8 mouse cellular contexts compared by ENCODE assay signal in genomic region chr11:98782651-98783235, GRCm38 (mm10). TPM values are rescaled to one million over a fixed set of nuclear protein-coding genes. Genes with fewer than 3 reads are reported as not detected.
DNase-seq lines count a peak whose midpoint lies in the region; ATAC-seq and TF ChIP-seq lines count a peak whose summit lies in the region.

No protein-coding gene starts in this region.

- no peak for TF ChIP-seq POLR2A in CH12.LX (IDR thresholded peaks at IDR 0.05; ENCODE audit: low read depth, low read length)

- peaks cover 20 to 43% of the 10 kb centered on the region in 2 experiments for H3K4me1 ChIP-seq in CH12.LX (ENCODE audit: control insufficient read depth in 1 of 2, insufficient read depth in 2 of 2)
- H3K4me1 ChIP-seq in liver, embryonic 12.5 days: peaks cover 67% of the 10 kb centered on the region
- H3K4me1 ChIP-seq in neural tube, embryonic 15.5 days: peaks cover 60% of the 10 kb centered on the region

- no peak for TF ChIP-seq EP300 in CH12.LX (IDR thresholded peaks at IDR 0.05; ENCODE audit: low read length)

- no peak overlapping the region for H3K27ac ChIP-seq in CH12.LX (ENCODE audit: insufficient read depth, low read depth)
- H3K27ac ChIP-seq in liver, embryonic 12.5 days: peak overlapping the region; percentile 80
- peak overlapping the region; percentile 83 for H3K27ac ChIP-seq in neural tube, embryonic 15.5 days (replicated peaks)

- in situ Hi-C loops in CH12.LX (cut with MboI; ENCODE audit: low pct_ligation_motif_present, low pct_unique_long_range_greater_than_20kb, low sequenced_read_pairs): loop anchor here (5.0 to 10.0 kb wide), 2 partner anchors 35 to 58 kb away; partner anchors contain the start of gene Med24

- H3K4me3 ChIP-seq in CH12.LX (replicated peaks in 1 of 3; ENCODE audit: low read depth in 2 of 3, low read length in 2 of 3, poor library complexity in 1 of 3): peak overlapping the region in 1 of 3 experiments; percentile 41
- H3K4me3 ChIP-seq in liver, embryonic 12.5 days: peak overlapping the region; percentile 56
- peak overlapping the region; percentile 10 for H3K4me3 ChIP-seq in neural tube, embryonic 15.5 days (replicated peaks)

- dilution Hi-C loops in CH12.LX (cut with MboI; ENCODE audit: extremely low pct_ligation_motif_present, extremely low pct_unique_long_range_greater_than_20kb, low sequenced_read_pairs): no loop called here

- ATAC-seq in frontal cortex, adult (ENCODE audit: low TSS enrichment): 0 out of 2 replicates have a peak, but pooled peaks have one; percentile 1
- ATAC-seq in liver, embryonic 12.5 days: no peak
- no peak for ATAC-seq in neural tube, embryonic 15.5 days (ENCODE audit: low FRiP score)

- peak overlapping the region; percentile 7; the same call in 1 of the 2 replicates for H3K9ac ChIP-seq in CH12.LX (ENCODE audit: insufficient read depth, low read depth)
- H3K9ac ChIP-seq in liver, embryonic 12.5 days: peak overlapping the region; percentile 61
- 0 out of 2 replicates have a peak overlapping the region, but pooled peaks have one; percentile 32 for H3K9ac ChIP-seq in neural tube, embryonic 15.5 days (replicated peaks)

- no peaks in the 10 kb centered on the region for H3K36me3 ChIP-seq in CH12.LX (replicated peaks in 1 of 2; ENCODE audit: control insufficient read depth in 1 of 2, insufficient read depth in 1 of 2, low read length in 1 of 2)
- H3K36me3 ChIP-seq in liver, embryonic 12.5 days: no peaks in the 10 kb centered on the region
- H3K36me3 ChIP-seq in neural tube, embryonic 15.5 days: no peaks in the 10 kb centered on the region

- no peak for TF ChIP-seq CTCF in CH12.LX (conservative IDR thresholded peaks at IDR 0.05 in 1 of 2, IDR thresholded peaks at IDR 0.05 in 1 of 2; ENCODE audit: low read depth in 2 of 2, low read length in 2 of 2)

- no peak for TF ChIP-seq RAD21 in CH12.LX (IDR thresholded peaks at IDR 0.05; ENCODE audit: low read depth, low read length)

- H3K79me2 ChIP-seq in CH12.LX (replicated peaks; ENCODE audit: control insufficient read depth, extremely low read depth, insufficient read depth, poor library complexity, severe bottlenecking): no peaks in the 10 kb centered on the region

- 9% methylated on average over 17 of the region's 17 CpGs for WGBS in liver, embryonic 12.5 days (ENCODE audit: insufficient replicate concordance)
- 6% methylated on average over 17 of the region's 17 CpGs for WGBS in neural tube, embryonic 15.5 days

- no peak for DNase-seq in frontal cortex, postnatal 14 days (ENCODE audit: low spot score in 2 of 2)
- no peak for DNase-seq in CH12.LX (ENCODE audit: extremely low read depth)
- peak; percentile 70 for DNase-seq in embryo, embryonic 10.5 days (ENCODE audit: low spot score)
- DNase-seq in heart, postnatal 4 days: peak; percentile 52
- no peak for DNase-seq in spleen, adult 12 weeks (ENCODE audit: low spot score)

- H3K4me2 ChIP-seq in CH12.LX (ENCODE audit: insufficient read depth, low read depth, poor library complexity, severe bottlenecking): peak overlapping the region; percentile 81
- H3K4me2 ChIP-seq in liver, embryonic 12.5 days: peak overlapping the region; percentile 79
- peak overlapping the region; percentile 49 for H3K4me2 ChIP-seq in neural tube, embryonic 15.5 days

- no peaks in the 10 kb centered on the region for H3K9me3 ChIP-seq in CH12.LX (replicated peaks; ENCODE audit: low read length)
- H3K9me3 ChIP-seq in liver, embryonic 12.5 days (replicated peaks): no peaks in the 10 kb centered on the region
- no peaks in the 10 kb centered on the region for H3K9me3 ChIP-seq in neural tube, embryonic 15.5 days (replicated peaks)

- H3K27me3 ChIP-seq in CH12.LX (replicated peaks): peaks cover 25% of the 10 kb centered on the region
- no peaks in the 10 kb centered on the region for H3K27me3 ChIP-seq in liver, embryonic 12.5 days (replicated peaks)
- H3K27me3 ChIP-seq in neural tube, embryonic 15.5 days (replicated peaks): no peaks in the 10 kb centered on the region

TF ChIP-seq in CH12.LX, 34 proteins besides CTCF, POLR2A, EP300 and RAD21:
- TF ChIP-seq MAZ (IDR thresholded peaks at IDR 0.05; ENCODE audit: low read depth, low read length) (no peak), ZKSCAN1 (IDR thresholded peaks at IDR 0.05; ENCODE audit: borderline replicate concordance, low read depth, low read length) (no peak), CHD2 (IDR thresholded peaks at IDR 0.05; ENCODE audit: low read length) (no peak), E2F4 (IDR thresholded peaks at IDR 0.05; ENCODE audit: insufficient replicate concordance, low read depth, low read length) (no peak), KAT2A (IDR thresholded peaks at IDR 0.05; ENCODE audit: insufficient replicate concordance, low read length) (no peak), GABPA (IDR thresholded peaks at IDR 0.05; ENCODE audit: insufficient replicate concordance, low read depth, low read length) (no peak), NELFE (IDR thresholded peaks at IDR 0.05; ENCODE audit: low read depth, low read length) (no peak)

RNA-seq across cellular contexts. Expression of gene Nr1d1, which starts 7.6 kb away (rescaled TPM):
- total RNA-seq in CH12.LX (2012; rRNA removed): 0.21 and 0.25 TPM in 2 replicates
- 0.17 and 0.39 TPM in 2 replicates for total RNA-seq in CH12.LX (2014; rRNA removed)
- polyA plus RNA-seq in CH12.LX (2012; ENCODE audit: insufficient read length, low read depth): 0.95 and 1.4 TPM in 2 replicates
- total RNA-seq in heart, postnatal 4 days (2021): 10 to 100 TPM; 26.3 to 27.6 TPM
- polyA plus RNA-seq in liver, embryonic 12.5 days (2016; fragmentation: Nextera tagmentation; extraction: Ambion mirVana): 1.3 and 1.4 TPM in 2 replicates
- 3.8 and 4.0 TPM in 2 replicates for polyA plus RNA-seq in neural tube, embryonic 15.5 days (2015; fragmentation: Nextera tagmentation; extraction: Ambion mirVana)

RNA-seq across cellular contexts. Expression of gene Msl1, which starts 12.6 kb away (rescaled TPM):
- total RNA-seq in CH12.LX (2012; rRNA removed) (27.3 and 30.7 TPM in 2 replicates), CH12.LX (2014; rRNA removed) (25.9 and 26.4 TPM in 2 replicates)
- polyA plus RNA-seq in CH12.LX (2012; ENCODE audit: insufficient read length, low read depth): 57.1 and 58.1 TPM in 2 replicates
- 10 to 100 TPM; 67.8 to 71.5 TPM for total RNA-seq in heart, postnatal 4 days (2021)
- polyA plus RNA-seq in liver, embryonic 12.5 days (2016; fragmentation: Nextera tagmentation; extraction: Ambion mirVana): 11.5 and 11.7 TPM in 2 replicates
- polyA plus RNA-seq in neural tube, embryonic 15.5 days (2015; fragmentation: Nextera tagmentation; extraction: Ambion mirVana): 27.5 and 30.1 TPM in 2 replicates

RNA-seq across cellular contexts. Expression of gene Casc3, which starts 22.0 kb away (rescaled TPM):
- total RNA-seq in CH12.LX (2012; rRNA removed) (16.7 and 18.3 TPM in 2 replicates), CH12.LX (2014; rRNA removed) (14.4 and 14.7 TPM in 2 replicates)
- polyA plus RNA-seq in CH12.LX (2012; ENCODE audit: insufficient read length, low read depth): 71.7 and 93.0 TPM in 2 replicates
- total RNA-seq in heart, postnatal 4 days (2021): 10 to 100 TPM; 26.9 to 28.4 TPM
- polyA plus RNA-seq in liver, embryonic 12.5 days (2016; fragmentation: Nextera tagmentation; extraction: Ambion mirVana): 26.4 and 29.7 TPM in 2 replicates
- 44.3 and 46.8 TPM in 2 replicates for polyA plus RNA-seq in neural tube, embryonic 15.5 days (2015; fragmentation: Nextera tagmentation; extraction: Ambion mirVana)

RNA-seq across cellular contexts. Expression of gene Thra, which starts 42.3 kb away (rescaled TPM):
- total RNA-seq in CH12.LX (2012; rRNA removed) (2.5 and 3.9 TPM in 2 replicates), CH12.LX (2014; rRNA removed) (0.81 and 1.1 TPM in 2 replicates)
- polyA plus RNA-seq in CH12.LX (2012; ENCODE audit: insufficient read length, low read depth): 3.8 and 4.3 TPM in 2 replicates
- 100 to 1,000 TPM; 171 to 183 TPM for total RNA-seq in heart, postnatal 4 days (2021)
- 13.0 and 13.3 TPM in 2 replicates for polyA plus RNA-seq in liver, embryonic 12.5 days (2016; fragmentation: Nextera tagmentation; extraction: Ambion mirVana)
- 104 and 125 TPM in 2 replicates for polyA plus RNA-seq in neural tube, embryonic 15.5 days (2015; fragmentation: Nextera tagmentation; extraction: Ambion mirVana)

RNA-seq across cellular contexts. Expression of gene Med24, which starts 53.5 kb away (rescaled TPM):
- total RNA-seq in CH12.LX (2012; rRNA removed) (47.7 and 48.6 TPM in 2 replicates), CH12.LX (2014; rRNA removed) (26.5 and 30.9 TPM in 2 replicates)
- 64.2 and 78.8 TPM in 2 replicates for polyA plus RNA-seq in CH12.LX (2012; ENCODE audit: insufficient read length, low read depth)
- 10 to 100 TPM; 51.7 to 52.3 TPM for total RNA-seq in heart, postnatal 4 days (2021)
- 42.0 and 43.7 TPM in 2 replicates for polyA plus RNA-seq in liver, embryonic 12.5 days (2016; fragmentation: Nextera tagmentation; extraction: Ambion mirVana)
- 59.6 and 60.9 TPM in 2 replicates for polyA plus RNA-seq in neural tube, embryonic 15.5 days (2015; fragmentation: Nextera tagmentation; extraction: Ambion mirVana)

Comparison
In these comparisons a context has a peak if more than half of its experiments do, and no peak if none do; other contexts are left out.
1. DNase-seq: peak in embryo, embryonic 10.5 days (single experiment) and heart, postnatal 4 days (single experiment); none in frontal cortex, postnatal 14 days (0 of 2), CH12.LX (single experiment) and spleen, adult 12 weeks (single experiment).
2. H3K9ac ChIP-seq: peak in every context shown above with its lines; median percentile 61 in liver, embryonic 12.5 days; 32 in neural tube, embryonic 15.5 days; 7 in CH12.LX.
3. Peak in every context shown above with its lines, with median percentiles within 50 percentile points of each other: H3K4me2 ChIP-seq.